Mouse (Mus musculus) urinary bladder, postnatal 36 days (tissue): Measurements from ENCODE around the gene Traf3ip1.
A peak's percentile ranks its signal among the peaks of the same experiment; 100 is the strongest.

Source experiments
- DNase-seq, 2 experiments: peaks; one replicate each; pipeline ENCODE4 v3.0.0; 2022; ENCODE audit warnings: low spot score in 2 of 2, mixed read lengths in 1 of 2

Gene Traf3ip1

GRCm38 (mm10) chr1:91494457-91495140 lies at the start of gene Traf3ip1:
Gene Traf3ip1 (plus strand): TSS chr1:91494647.
- DNase-seq, result peak; percentile 85 to 91

GRCm38 (mm10) chr1:91444841-91445830 lies 49.3 kb upstream of the Traf3ip1 start:
- no peak for DNase-seq

- peak; percentile 64 to 79 for DNase-seq
Measured at GRCm38 (mm10) chr1:91446060-91446459, 48.4 kb upstream of the Traf3ip1 start.

GRCm38 (mm10) chr1:91446511-91446910 lies 47.9 kb upstream of the Traf3ip1 start:
- no peak for DNase-seq

GRCm38 (mm10) chr1:91448688-91449087 lies 45.8 kb upstream of the Traf3ip1 start:
- DNase-seq, result no peak

- DNase-seq, result no peak
Measured at GRCm38 (mm10) chr1:91450851-91451250, 43.6 kb upstream of the Traf3ip1 start.

- DNase-seq, result no peak
Measured at GRCm38 (mm10) chr1:91451547-91452084, 42.8 kb upstream of the Traf3ip1 start.

- DNase-seq, result no peak
Measured at GRCm38 (mm10) chr1:91453932-91454331, 40.5 kb upstream of the Traf3ip1 start.

- no peak for DNase-seq
Measured at GRCm38 (mm10) chr1:91454366-91454765, 40.1 kb upstream of the Traf3ip1 start.

GRCm38 (mm10) chr1:91454927-91455326 lies 39.5 kb upstream of the Traf3ip1 start:
- no peak for DNase-seq

GRCm38 (mm10) chr1:91455661-91456161 lies 38.7 kb upstream of the Traf3ip1 start:
- DNase-seq, result peak in 1 of 2 experiments; percentile 77

GRCm38 (mm10) chr1:91456301-91456801 lies 38.1 kb upstream of the Traf3ip1 start:
- peak; percentile 70 to 87 for DNase-seq

GRCm38 (mm10) chr1:91457116-91457515 lies 37.3 kb upstream of the Traf3ip1 start:
- DNase-seq, result no peak

- DNase-seq, result peak in 1 of 2 experiments; percentile 59
Measured at GRCm38 (mm10) chr1:91457698-91458097, 36.7 kb upstream of the Traf3ip1 start.

- DNase-seq, result peak; percentile 55 to 71
Measured at GRCm38 (mm10) chr1:91458223-91458861, 36.1 kb upstream of the Traf3ip1 start.

GRCm38 (mm10) chr1:91459059-91459809 lies 35.2 kb upstream of the Traf3ip1 start, which contains the start of gene Per2:
Gene Per2 (minus strand): TSS chr1:91459324.
- peak; percentile 98 to 99 for DNase-seq

GRCm38 (mm10) chr1:91460069-91460468 lies 34.4 kb upstream of the Traf3ip1 start:
- no peak for DNase-seq

GRCm38 (mm10) chr1:91460564-91460963 lies 33.9 kb upstream of the Traf3ip1 start:
- DNase-seq, result no peak

GRCm38 (mm10) chr1:91463336-91463995 lies 31.0 kb upstream of the Traf3ip1 start:
- DNase-seq, result no peak

- DNase-seq, result no peak
Measured at GRCm38 (mm10) chr1:91464436-91464835, 30.0 kb upstream of the Traf3ip1 start.
